Mouse (Mus musculus): ENCODE measurements around the gene Olfr1373. TPM values are rescaled to one million over a fixed set of nuclear protein-coding genes. Genes with fewer than 3 reads are reported as not detected.

Gene Olfr1373
- total RNA-seq (2023), result not detected

GRCm38 (mm10) chr11:52145428-52145827 lies at the start of gene Olfr1373:
Gene Olfr1373, minus strand, starts transcription at chr11:52145528.

GRCm38 (mm10) chr11:52098398-52098946 lies 46.9 kb downstream of the Olfr1373 start, which contains the start of gene Ppp2ca:
Gene Ppp2ca, plus strand, starts transcription at chr11:52098681.

Other genes with a start within 250 kb of the Olfr1373 start
- gene Cdkn2aipnl, start 177.9 kb downstream of the Olfr1373 start, total RNA-seq (2023), result 10 to 100 TPM; 52.7 to 53.4 TPM
- gene Ube2b, start 144.8 kb downstream of the Olfr1373 start, total RNA-seq (2023), result 100 to 1,000 TPM; 173 to 209 TPM
- 1 to 10 TPM; 3.2 to 4.7 TPM for gene Cdkl3, start 141.3 kb downstream of the Olfr1373 start, total RNA-seq (2023)
- 100 to 1,000 TPM; 114 to 124 TPM for gene Ppp2ca, start 46.8 kb downstream of the Olfr1373 start, total RNA-seq (2023)
- 1 to 10 TPM in 1 of 2 experiments, not detected in 1; 1.1 TPM for gene Olfr1371, start 68.5 kb upstream of the Olfr1373 start, total RNA-seq (2023)
- 100 to 1,000 TPM; 150 to 180 TPM for gene Skp1a, start 86.5 kb upstream of the Olfr1373 start, total RNA-seq (2023)
- gene Tcf7, start 137.5 kb upstream of the Olfr1373 start, total RNA-seq (2023), result 1,000 to 10,000 TPM; 1,122 to 1,280 TPM
- 10 to 100 TPM; 56.1 to 60.5 TPM for gene Vdac1, start 215.3 kb upstream of the Olfr1373 start, total RNA-seq (2023)

All from T-cell, adult 66 days (primary cell).